9 mouse cellular contexts compared by ENCODE assay signal in genomic region chr10:67317931-67318460, GRCm38 (mm10). TPM values are rescaled to one million over a fixed set of nuclear protein-coding genes. Genes with fewer than 3 reads are reported as not detected.
A peak's percentile ranks its signal among the peaks of the same experiment; 100 is the strongest.
DNase-seq lines count a peak whose midpoint lies in the region; ATAC-seq lines count a peak whose summit lies in the region.
"Had no signal": no experiment of that assay in that cellular context is flagged by ENCODE, and none has a peak within 500 bp of the region (broad histone marks: within the 10 kb centered on the region; RNA-seq: fewer than 3 reads in every experiment).

No protein-coding gene starts in this region.

- no peaks in the 10 kb centered on the region for H3K36me3 ChIP-seq in forebrain, embryonic 16.5 days (ENCODE audit: control insufficient read depth, insufficient read depth)
- no peaks in the 10 kb centered on the region for H3K36me3 ChIP-seq in intestine, embryonic 14.5 days (ENCODE audit: control insufficient read depth, insufficient read depth, low read length)
- no peaks in the 10 kb centered on the region for H3K36me3 ChIP-seq in liver, embryonic 16.5 days (ENCODE audit: control insufficient read depth, insufficient read depth)
- no peaks in the 10 kb centered on the region for H3K36me3 ChIP-seq in neural tube, embryonic 12.5 days

- H3K4me2 ChIP-seq in forebrain, embryonic 16.5 days (ENCODE audit: low read length) = peak overlapping the region; percentile 49
- H3K4me2 ChIP-seq in intestine, embryonic 14.5 days (ENCODE audit: low read length) = peak overlapping the region; percentile 55
- H3K4me2 ChIP-seq in liver, embryonic 16.5 days (ENCODE audit: low read depth, low read length) = peak overlapping the region; percentile 24
- H3K4me2 ChIP-seq in neural tube, embryonic 12.5 days (replicated peaks) = peak overlapping the region; percentile 56

- 2% methylated on average over 20 of the region's 20 CpGs for WGBS in forebrain, embryonic 16.5 days
- 2% methylated on average over 20 of the region's 20 CpGs for WGBS in intestine, embryonic 14.5 days
- WGBS in liver, embryonic 16.5 days (ENCODE audit: insufficient replicate concordance) = 4% methylated on average over 20 of the region's 20 CpGs
- 2% methylated on average over 20 of the region's 20 CpGs for WGBS in neural tube, embryonic 12.5 days

- DNase-seq in 416B (ENCODE audit: low read depth) = peak; percentile 27
- DNase-seq in Muller cell, postnatal 12 days (ENCODE audit: inconsistent ontology term) = peak; percentile 42
- no peak for DNase-seq in intestine, embryonic 14.5 days (ENCODE audit: low spot score)
- no peak for DNase-seq in cerebellum, adult 9-11 months

- H3K9me3 ChIP-seq in forebrain, embryonic 16.5 days (ENCODE audit: control insufficient read depth, low read length) = no peaks in the 10 kb centered on the region
- H3K9me3 ChIP-seq in intestine, embryonic 14.5 days (ENCODE audit: control insufficient read depth, low read length) = no peaks in the 10 kb centered on the region
- H3K9me3 ChIP-seq in liver, embryonic 16.5 days (replicated peaks; ENCODE audit: control insufficient read depth, low read length) = no peaks in the 10 kb centered on the region
- no peaks in the 10 kb centered on the region for H3K9me3 ChIP-seq in neural tube, embryonic 12.5 days

- peaks cover 10% of the 10 kb centered on the region for H3K4me1 ChIP-seq in forebrain, embryonic 16.5 days (replicated peaks; ENCODE audit: control insufficient read depth, insufficient read depth, low read length)
- H3K4me1 ChIP-seq in intestine, embryonic 14.5 days (replicated peaks; ENCODE audit: control insufficient read depth, insufficient read depth, low read length) = peaks cover 5% of the 10 kb centered on the region; the same call in 1 of the 2 replicates
- H3K4me1 ChIP-seq in liver, embryonic 16.5 days (ENCODE audit: control insufficient read depth, low read depth, low read length) = no peaks in the 10 kb centered on the region; the same call in 1 of the 2 replicates
- H3K4me1 ChIP-seq in neural tube, embryonic 12.5 days = peaks cover 7% of the 10 kb centered on the region

- ATAC-seq in forebrain, embryonic 16.5 days = no peak
- no peak for ATAC-seq in intestine, embryonic 14.5 days (replicated peaks; ENCODE audit: low FRiP score, low TSS enrichment, low read depth)
- ATAC-seq in liver, embryonic 16.5 days (ENCODE audit: low read depth) = no peak
- 0 out of 2 replicates have a peak, but pooled peaks have one; percentile 22 for ATAC-seq in neural tube, embryonic 12.5 days (ENCODE audit: low FRiP score, low read depth)
- ATAC-seq in CD4-positive, CD25-positive, alpha-beta regulatory T cell, adult 4 months = no peak

- peak overlapping the region; percentile 37; the same call in 1 of the 2 replicates for H3K9ac ChIP-seq in forebrain, embryonic 16.5 days (replicated peaks; ENCODE audit: low read depth, low read length)
- 0 out of 2 replicates have a peak overlapping the region, but pooled peaks have one; percentile 17 for H3K9ac ChIP-seq in intestine, embryonic 14.5 days (ENCODE audit: low read length)
- H3K9ac ChIP-seq in liver, embryonic 16.5 days (ENCODE audit: low read depth, low read length) = no peak overlapping the region
- H3K9ac ChIP-seq in neural tube, embryonic 12.5 days = peak overlapping the region; percentile 35; the same call in 1 of the 2 replicates

- H3K27ac ChIP-seq in forebrain, embryonic 16.5 days (ENCODE audit: low read length) = no peak overlapping the region
- no peak overlapping the region for H3K27ac ChIP-seq in intestine, embryonic 14.5 days (ENCODE audit: low read depth)
- H3K27ac ChIP-seq in liver, embryonic 16.5 days (ENCODE audit: low read length) = no peak overlapping the region
- H3K27ac ChIP-seq in neural tube, embryonic 12.5 days = no peak overlapping the region

- peak overlapping the region; percentile 25 for H3K4me3 ChIP-seq in forebrain, embryonic 16.5 days (replicated peaks; ENCODE audit: low read length)
- peak overlapping the region; percentile 28 for H3K4me3 ChIP-seq in intestine, embryonic 14.5 days (ENCODE audit: low read depth, low read length)
- no peak overlapping the region for H3K4me3 ChIP-seq in liver, embryonic 16.5 days (ENCODE audit: low read depth, low read length)
- H3K4me3 ChIP-seq in neural tube, embryonic 12.5 days = peak overlapping the region; percentile 22
- H3K4me3 ChIP-seq: myocyte had no signal

- H3K27me3 ChIP-seq in forebrain, embryonic 16.5 days (replicated peaks; ENCODE audit: control insufficient read depth, insufficient read depth, low read length) = peaks cover 9% of the 10 kb centered on the region; the same call in 1 of the 2 replicates
- H3K27me3 ChIP-seq in intestine, embryonic 14.5 days (replicated peaks; ENCODE audit: control insufficient read depth, insufficient read depth, low read length) = peaks cover 4% of the 10 kb centered on the region; the same call in 1 of the 2 replicates
- peaks cover 4% of the 10 kb centered on the region; the same call in 1 of the 2 replicates for H3K27me3 ChIP-seq in liver, embryonic 16.5 days (ENCODE audit: control insufficient read depth, insufficient read depth, low read depth, low read length)
- peaks cover 30% of the 10 kb centered on the region; the same call in 1 of the 2 replicates for H3K27me3 ChIP-seq in neural tube, embryonic 12.5 days (replicated peaks)

RNA-seq across cellular contexts. Expression of gene Nrbf2, which starts 32.9 kb away (rescaled TPM):
- 42.0 and 42.5 TPM in 2 replicates for polyA plus RNA-seq in forebrain, embryonic 16.5 days (2015; fragmentation: Nextera tagmentation; extraction: Ambion mirVana)
- polyA plus RNA-seq in intestine, embryonic 14.5 days (2014; fragmentation: Nextera tagmentation; extraction: Ambion mirVana) = 36.0 and 39.6 TPM in 2 replicates
- polyA plus RNA-seq in liver, embryonic 16.5 days (2015; fragmentation: Nextera tagmentation; extraction: Ambion mirVana) = 12.2 and 14.5 TPM in 2 replicates
- polyA plus RNA-seq in neural tube, embryonic 12.5 days (2016; fragmentation: Nextera tagmentation; extraction: Ambion mirVana) = 38.2 and 42.4 TPM in 2 replicates
- polyA plus RNA-seq in CD4-positive, CD25-positive, alpha-beta regulatory T cell, adult 4 months (2017; shearing (Covaris generic)) = 10 to 100 TPM; 27.6 to 35.3 TPM

Comparison
In these comparisons a context has a peak if more than half of its experiments do, and no peak if none do; other contexts are left out.
1. DNase-seq: peak in 416B (single experiment) and Muller cell, postnatal 12 days (single experiment); none in intestine, embryonic 14.5 days (single experiment) and cerebellum, adult 9-11 months (single experiment).
2. Peak in every context shown above with its lines, with median percentiles within 50 percentile points of each other: H3K4me2 ChIP-seq.